Mouse (Mus musculus): ENCODE measurements at regions not wholly inside any gene's neighbourhood (a gene's known extent, or its start where the extent isn't known, plus 50 kb on each side); places are given as distances from the start of the nearest gene placed in this dataset.

DNA sequence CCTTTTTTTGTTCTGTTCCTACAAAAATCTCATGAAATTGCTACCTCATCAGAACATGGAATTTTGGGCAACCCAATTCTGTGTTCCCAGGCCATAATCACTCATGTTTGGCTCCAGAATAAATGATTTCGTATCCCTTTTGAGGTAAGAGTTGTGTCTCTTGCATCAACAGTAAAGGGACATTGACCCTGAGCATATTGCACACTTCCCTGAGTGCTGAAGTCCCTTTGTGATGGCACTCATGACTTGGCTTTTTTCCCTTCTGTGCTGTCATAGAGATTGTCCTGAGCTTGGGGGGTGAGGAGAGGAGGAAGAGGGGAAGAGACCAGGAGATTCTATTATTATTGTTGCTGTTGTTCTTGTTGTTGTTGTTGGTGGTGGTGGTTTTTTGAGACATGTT lies 68.6 kb upstream of the Atp1b1 start:
- TF ChIP-seq CTCF (IDR thresholded peaks at IDR 0.05; ENCODE audit: low read depth): no peak
- TF ChIP-seq EP300 (IDR thresholded peaks at IDR 0.05; ENCODE audit: low read depth): no peak
